Mouse (Mus musculus) bone marrow, adult 2 months (tissue): Measurements from ENCODE around the gene Farsb. TPM values are rescaled to one million over a fixed set of nuclear protein-coding genes. Genes with fewer than 3 reads are reported as not detected.
A peak's percentile ranks its signal among the peaks of the same experiment; 100 is the strongest.

Experiments
- H3K27ac ChIP-seq: fragments of 200-500 bp; 2 replicates; pipeline ENCODE4 v1.5.1; 2012; ENCODE audit warnings: low read depth, mild to moderate bottlenecking, control low read depth, inconsistent platforms, low read length; ENCODE audit not compliant: control insufficient read depth, poor library complexity, insufficient read depth
- H3K4me1 ChIP-seq: fragments of 200-500 bp; 2 replicates; pipeline ENCODE4 v1.6.1; 2011; ENCODE audit warnings: low read length; ENCODE audit not compliant: control insufficient read depth, insufficient read depth
- H3K4me3 ChIP-seq: fragments of 200-500 bp; replicated peaks from 2 replicates; pipeline ENCODE3; 2011; ENCODE audit warnings: mild to moderate bottlenecking, low read depth, low read length, control low read depth; ENCODE audit not compliant: control insufficient read depth
- CTCF ChIP-seq: fragments of 200-500 bp; IDR thresholded peaks from 2 replicates; pipeline ENCODE4 v1.5.1; 2011; ENCODE audit warnings: low read length, control low read depth; ENCODE audit not compliant: control insufficient read depth, insufficient read depth
- POLR2A ChIP-seq: fragments of 200-500 bp; IDR thresholded peaks from 2 replicates; pipeline ENCODE4 v1.6.1; 2011; ENCODE audit warnings: low read depth, mild to moderate bottlenecking, control low read depth, low read length, borderline replicate concordance; ENCODE audit not compliant: control insufficient read depth
- WGBS: fragments of 180-500 bp; shearing (Covaris S2); methylation state at CpG from one replicate; pipeline ENCODE4 v1.1.7; 2018; 5-methylcytosine and 5-hydroxymethylcytosine counted together
- polyA plus RNA-seq: library from polyadenylated mRNA; stranded (reverse); fragments of >200 nt; gene quantifications from 2 replicates; pipeline ENCODE4 v1.2.4, GENCODE M21; 2011; ENCODE audit warnings: low replicate concordance; ENCODE audit not compliant: missing spikeins, insufficient read depth, insufficient read length

Farsb gene
- polyA plus RNA-seq, 1 experiment = 48.6 TPM

- 85% methylated on average over 16 of the region's 16 CpGs for WGBS
- Histone ChIP-seq H3K4me1 (no peaks in the 10 kb centered on the region), H3K4me3 (no peak overlapping the region), H3K27ac (no peak overlapping the region)
- TF ChIP-seq CTCF = no peak
- TF ChIP-seq POLR2A = no peak
Observed at GRCm38 (mm10) chr1:78501036-78501435, 12.3 kb upstream of the Farsb start.

- no peak for TF ChIP-seq CTCF
- no peak for TF ChIP-seq POLR2A
- H3K27ac ChIP-seq = no peak overlapping the region
- H3K4me1 ChIP-seq = peaks cover 4% of the 10 kb centered on the region; the same call in 1 of the 2 replicates
- 31% methylated on average over 1 of the region's 1 CpGs for WGBS
- no peak overlapping the region for H3K4me3 ChIP-seq
Observed at GRCm38 (mm10) chr1:78490143-78490542, 1.4 kb upstream of the Farsb start.

- Histone ChIP-seq H3K27ac (peak overlapping the region; percentile 60), H3K4me1 (peaks cover 6% of the 10 kb centered on the region), H3K4me3 (peak overlapping the region; percentile 90)
- no peak for TF ChIP-seq POLR2A
- no peak for TF ChIP-seq CTCF
- WGBS = under 1% methylated on average over 28 of the region's 28 CpGs
Observed at GRCm38 (mm10) chr1:78488427-78488751, 308 bp downstream of the Farsb start.

GRCm38 (mm10) chr1:78484361-78484760, 4.3 kb downstream of the Farsb start:
- no peak for TF ChIP-seq CTCF
- TF ChIP-seq POLR2A = no peak
- Histone ChIP-seq H3K4me1 (peaks cover 6% of the 10 kb centered on the region), H3K27ac (no peak overlapping the region), H3K4me3 (no peak overlapping the region)
- 40% methylated on average over 2 of the region's 2 CpGs for WGBS

GRCm38 (mm10) chr1:78483430-78483829, 5.3 kb downstream of the Farsb start:
- TF ChIP-seq CTCF (no peak), POLR2A (no peak)
- peaks cover 6% of the 10 kb centered on the region for H3K4me1 ChIP-seq

GRCm38 (mm10) chr1:78472441-78472840, 16.3 kb downstream of the Farsb start:
- Histone ChIP-seq H3K4me3 (no peak overlapping the region), H3K27ac (no peak overlapping the region), H3K4me1 (no peaks in the 10 kb centered on the region; the same call in 1 of the 2 replicates)
- WGBS = 80% methylated on average over 5 of the region's 5 CpGs
- TF ChIP-seq CTCF (no peak), POLR2A (no peak)

More at GRCm38 (mm10) chr1:78483430-78483829, 5.3 kb downstream of the Farsb start:
- no peak overlapping the region for H3K4me3 ChIP-seq
- WGBS = 93% methylated on average over 3 of the region's 3 CpGs
- no peak overlapping the region for H3K27ac ChIP-seq

- H3K4me3 ChIP-seq = no peak overlapping the region
- peak; percentile 43; the same call in 1 of the 2 replicates for TF ChIP-seq CTCF
- TF ChIP-seq POLR2A = no peak
- no peaks in the 10 kb centered on the region for H3K4me1 ChIP-seq
- H3K27ac ChIP-seq = no peak overlapping the region
- WGBS = 62% methylated on average over 7 of the region's 7 CpGs
Observed at GRCm38 (mm10) chr1:78454659-78455058, 34.0 kb downstream of the Farsb start.

GRCm38 (mm10) chr1:78453886-78454285, 34.8 kb downstream of the Farsb start:
- H3K27ac ChIP-seq = no peak overlapping the region
- TF ChIP-seq CTCF (no peak), POLR2A (no peak)
- no peaks in the 10 kb centered on the region for H3K4me1 ChIP-seq
- H3K4me3 ChIP-seq = no peak overlapping the region
- WGBS = 91% methylated on average over 8 of the region's 8 CpGs

GRCm38 (mm10) chr1:78452544-78452943, 36.2 kb downstream of the Farsb start:
- Histone ChIP-seq H3K27ac (no peak overlapping the region), H3K4me3 (no peak overlapping the region), H3K4me1 (no peaks in the 10 kb centered on the region)
- TF ChIP-seq CTCF (no peak), POLR2A (no peak)
- WGBS = 93% methylated on average over 6 of the region's 6 CpGs
